Mouse (Mus musculus) intestine, embryonic 16.5 days (tissue): ENCODE measurements around the gene Large1. TPM values are rescaled to one million over a fixed set of nuclear protein-coding genes. Genes with fewer than 3 reads are reported as not detected.

Experiments
- ATAC-seq: fragments of 200-750 bp; cut with Nextera tagmentation; 2 replicates; pipeline ENCODE4 v1.8.0; 2017; ENCODE audit warnings: moderate TSS enrichment, moderate library complexity
- H3K27ac ChIP-seq: fragments of 300-500 bp; sonication (generic); 2 replicates; pipeline ENCODE4 v1.5.1; 2014; ENCODE audit warnings: mild to moderate bottlenecking, low read length
- H3K27me3 ChIP-seq: fragments of 300-500 bp; sonication (generic); replicated peaks from 2 replicates; pipeline ENCODE4 v1.6.1; 2014; ENCODE audit warnings: low read length, control low read depth, mixed read lengths; ENCODE audit not compliant: control insufficient read depth, insufficient read depth
- H3K36me3 ChIP-seq: fragments of 300-500 bp; sonication (generic); 2 replicates; pipeline ENCODE4 v1.6.1; 2014; ENCODE audit warnings: low read length, control low read depth; ENCODE audit not compliant: control insufficient read depth, insufficient read depth
- H3K4me1 ChIP-seq: fragments of 300-500 bp; sonication (generic); 2 replicates; pipeline ENCODE4 v1.6.1; 2014; ENCODE audit warnings: low read length, control low read depth, mixed read lengths; ENCODE audit not compliant: control insufficient read depth, insufficient read depth
- H3K4me2 ChIP-seq: fragments of 300-500 bp; sonication (generic); 2 replicates; pipeline ENCODE4 v1.6.1; 2014; ENCODE audit warnings: low read depth, low read length, control low read depth
- H3K4me3 ChIP-seq: fragments of 300-500 bp; sonication (generic); 2 replicates; pipeline ENCODE4 v1.5.1; 2014; ENCODE audit warnings: mild to moderate bottlenecking, low read length
- H3K9ac ChIP-seq: fragments of 300-500 bp; sonication (generic); 2 replicates; pipeline ENCODE4 v1.6.1; 2014; ENCODE audit warnings: low read depth, low read length
- H3K9me3 ChIP-seq: fragments of 300-500 bp; sonication (generic); 2 replicates; pipeline ENCODE4 v1.6.1; 2016; ENCODE audit warnings: low read length, control low read depth; ENCODE audit not compliant: control insufficient read depth
- WGBS: fragments of 180-500 bp; shearing (Covaris S2); extraction: QIAGEN DNeasy Blood & Tissue Kit; methylation state at CpG from one replicate; pipeline ENCODE4 v1.1.7; 2014; 5-methylcytosine and 5-hydroxymethylcytosine counted together
- polyA plus RNA-seq: library from polyadenylated mRNA; unstranded; fragments of >200 nt; fragmentation: Nextera tagmentation; extraction: Ambion mirVana; gene quantifications from 2 replicates; pipeline ENCODE4 v1.2.1, GENCODE M21; 2015

The Large1 gene
- polyA plus RNA-seq, 1 experiment from 2014 or later: 5.0 TPM

GRCm38 (mm10) chr8:73219178-73219811, 134.0 kb downstream of the Large1 start:
- 77% methylated on average over 6 of the region's 6 CpGs for WGBS
- H3K36me3 ChIP-seq: no peaks in the 10 kb centered on the region
- no peak overlapping the region for H3K4me2 ChIP-seq
- no peaks in the 10 kb centered on the region for H3K27me3 ChIP-seq
- no peak overlapping the region for H3K9ac ChIP-seq
- no peaks in the 10 kb centered on the region for H3K4me1 ChIP-seq
- ATAC-seq: no peak
- no peak overlapping the region for H3K4me3 ChIP-seq
- H3K27ac ChIP-seq: no peak overlapping the region
- no peaks in the 10 kb centered on the region for H3K9me3 ChIP-seq

- Histone ChIP-seq H3K9me3 (no peaks in the 10 kb centered on the region), H3K27ac (no peak overlapping the region), H3K4me1 (no peaks in the 10 kb centered on the region), H3K27me3 (no peaks in the 10 kb centered on the region), H3K36me3 (no peaks in the 10 kb centered on the region), H3K4me2 (no peak overlapping the region), H3K4me3 (no peak overlapping the region), H3K9ac (no peak overlapping the region)
- ATAC-seq: no peak
Observed at GRCm38 (mm10) chr8:73206831-73207230, 146.5 kb downstream of the Large1 start.

- no peaks in the 10 kb centered on the region for H3K9me3 ChIP-seq
- no peak overlapping the region for H3K4me2 ChIP-seq
- no peaks in the 10 kb centered on the region for H3K27me3 ChIP-seq
- 88% methylated on average over 2 of the region's 2 CpGs for WGBS
- H3K36me3 ChIP-seq: no peaks in the 10 kb centered on the region
- ATAC-seq: no peak
- H3K4me1 ChIP-seq: no peaks in the 10 kb centered on the region
- no peak overlapping the region for H3K27ac ChIP-seq
- no peak overlapping the region for H3K9ac ChIP-seq
- H3K4me3 ChIP-seq: no peak overlapping the region
Observed at GRCm38 (mm10) chr8:73201854-73202253, 151.5 kb downstream of the Large1 start.

GRCm38 (mm10) chr8:73197714-73198113, 155.6 kb downstream of the Large1 start:
- WGBS: 97% methylated on average over 1 of the region's 1 CpGs
- Histone ChIP-seq H3K36me3 (no peaks in the 10 kb centered on the region), H3K4me2 (no peak overlapping the region), H3K9me3 (no peaks in the 10 kb centered on the region), H3K4me3 (no peak overlapping the region), H3K27me3 (no peaks in the 10 kb centered on the region), H3K4me1 (no peaks in the 10 kb centered on the region), H3K9ac (no peak overlapping the region), H3K27ac (no peak overlapping the region)
- no peak for ATAC-seq

DNA sequence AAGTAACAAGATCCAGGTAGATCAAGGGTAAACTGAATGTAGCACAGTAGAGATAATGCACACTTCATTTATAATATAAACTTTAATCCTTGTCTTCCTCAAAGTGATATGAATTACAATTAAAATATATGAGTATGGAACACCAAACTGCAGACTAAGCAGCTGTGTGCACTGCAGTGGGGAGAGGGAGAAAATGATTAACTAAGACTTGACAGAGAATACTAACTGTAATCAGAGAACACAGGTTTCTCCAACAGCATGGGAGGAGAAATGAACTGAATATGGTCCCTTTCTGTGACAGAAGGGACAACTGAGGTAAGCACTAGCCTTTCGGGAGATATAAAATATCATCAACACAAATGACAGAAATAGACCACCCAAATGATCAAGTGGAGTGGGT, 164.7 kb downstream of the Large1 start:
- Histone ChIP-seq H3K36me3 (no peaks in the 10 kb centered on the region), H3K27me3 (no peaks in the 10 kb centered on the region), H3K4me2 (no peak overlapping the region), H3K9me3 (no peaks in the 10 kb centered on the region), H3K4me1 (no peaks in the 10 kb centered on the region), H3K27ac (no peak overlapping the region), H3K9ac (no peak overlapping the region), H3K4me3 (no peak overlapping the region)
- ATAC-seq: peak; percentile 66; the same call in 1 of the 2 replicates
- 77% methylated on average over 1 of the region's 1 CpGs for WGBS

DNA sequence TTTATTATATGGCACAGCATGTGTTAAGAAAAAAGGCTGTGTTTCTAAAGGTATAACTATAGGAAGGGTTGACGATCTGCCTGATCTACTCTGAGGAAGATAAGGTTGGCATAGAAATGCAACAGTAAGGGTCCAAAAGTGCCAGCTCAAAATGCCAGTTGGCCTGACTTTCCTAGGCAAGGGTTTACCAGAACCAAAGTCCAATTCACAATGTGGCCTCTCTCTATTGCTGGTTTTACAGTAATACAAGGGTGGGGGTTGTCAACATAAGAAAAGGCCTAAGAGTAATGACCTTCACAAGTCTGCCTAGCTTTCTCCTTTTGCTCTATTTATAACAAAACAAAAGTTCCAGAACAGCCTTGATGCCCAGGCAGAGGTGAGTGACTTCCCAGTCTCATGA, 166.0 kb downstream of the Large1 start:
- no peaks in the 10 kb centered on the region for H3K4me1 ChIP-seq
- no peak overlapping the region for H3K9ac ChIP-seq
- H3K27me3 ChIP-seq: no peaks in the 10 kb centered on the region
- no peaks in the 10 kb centered on the region for H3K36me3 ChIP-seq
- WGBS: 82% methylated on average over 1 of the region's 1 CpGs
- H3K9me3 ChIP-seq: no peaks in the 10 kb centered on the region
- H3K4me3 ChIP-seq: no peak overlapping the region
- no peak overlapping the region for H3K27ac ChIP-seq
- no peak for ATAC-seq
- H3K4me2 ChIP-seq: no peak overlapping the region

- no peaks in the 10 kb centered on the region for H3K27me3 ChIP-seq
- no peaks in the 10 kb centered on the region; the same call in 1 of the 2 replicates for H3K4me1 ChIP-seq
- H3K9ac ChIP-seq: no peak overlapping the region
- H3K9me3 ChIP-seq: no peaks in the 10 kb centered on the region
- 66% methylated on average over 1 of the region's 1 CpGs for WGBS
- H3K27ac ChIP-seq: no peak overlapping the region
- no peaks in the 10 kb centered on the region for H3K36me3 ChIP-seq
- no peak overlapping the region for H3K4me3 ChIP-seq
- peak; percentile 87 for ATAC-seq
- H3K4me2 ChIP-seq: no peak overlapping the region
Observed at GRCm38 (mm10) chr8:73178434-73178833, 174.9 kb downstream of the Large1 start.

DNA sequence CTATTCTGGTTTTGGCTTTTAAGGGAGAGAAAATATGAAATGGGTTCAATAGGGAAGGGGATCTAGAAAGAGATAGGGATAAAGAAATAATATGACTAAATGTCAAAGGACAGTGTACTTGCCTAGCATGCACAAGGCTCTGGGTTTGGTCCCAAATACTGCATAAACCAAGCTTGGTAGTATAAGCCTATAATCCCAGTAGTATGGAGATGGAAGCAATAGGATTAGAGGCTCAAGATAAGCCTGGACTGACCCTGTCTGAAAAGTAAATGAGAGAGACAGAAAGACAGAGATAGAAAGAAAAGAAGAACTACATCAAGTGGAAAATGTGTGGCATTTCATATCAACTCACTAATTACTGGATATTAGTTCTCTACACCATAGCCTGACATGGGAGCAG, 180.7 kb downstream of the Large1 start:
- no peak for ATAC-seq
- H3K27me3 ChIP-seq: no peaks in the 10 kb centered on the region
- no peak overlapping the region for H3K9ac ChIP-seq
- no peak overlapping the region for H3K4me3 ChIP-seq
- H3K4me1 ChIP-seq: no peaks in the 10 kb centered on the region
- H3K27ac ChIP-seq: no peak overlapping the region
- no peak overlapping the region for H3K4me2 ChIP-seq
- H3K36me3 ChIP-seq: no peaks in the 10 kb centered on the region
- no peaks in the 10 kb centered on the region for H3K9me3 ChIP-seq

- Histone ChIP-seq H3K4me1 (no peaks in the 10 kb centered on the region), H3K27me3 (no peaks in the 10 kb centered on the region), H3K27ac (no peak overlapping the region), H3K4me2 (no peak overlapping the region), H3K36me3 (no peaks in the 10 kb centered on the region), H3K9ac (no peak overlapping the region), H3K4me3 (no peak overlapping the region), H3K9me3 (no peaks in the 10 kb centered on the region)
- WGBS: 65% methylated on average over 3 of the region's 3 CpGs
- ATAC-seq: peak; percentile 50
Observed at GRCm38 (mm10) chr8:73161994-73162393, 191.3 kb downstream of the Large1 start.

DNA sequence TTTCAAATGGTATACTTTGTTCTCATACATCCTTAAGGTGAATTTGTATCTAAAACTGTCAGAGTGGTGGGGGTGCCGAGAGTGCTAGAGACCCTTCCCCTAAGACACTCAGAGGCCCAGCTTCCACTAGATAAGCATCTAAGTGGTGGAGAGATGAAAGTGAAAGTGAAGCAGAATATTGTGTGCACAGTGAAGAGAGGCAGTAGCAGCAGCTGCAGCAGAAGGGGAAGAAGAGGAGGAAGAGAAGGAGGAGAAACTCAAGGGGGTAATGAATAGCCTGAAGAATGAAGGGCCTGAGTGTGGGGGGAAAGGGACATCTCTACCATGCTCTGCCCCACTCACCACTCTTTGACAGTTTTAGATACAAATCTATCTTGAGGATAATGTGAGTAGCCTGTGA, 191.8 kb downstream of the Large1 start:
- H3K4me3 ChIP-seq: no peak overlapping the region
- no peaks in the 10 kb centered on the region for H3K27me3 ChIP-seq
- no peak for ATAC-seq
- H3K36me3 ChIP-seq: no peaks in the 10 kb centered on the region
- no peak overlapping the region for H3K9ac ChIP-seq
- H3K9me3 ChIP-seq: no peaks in the 10 kb centered on the region
- no peak overlapping the region for H3K4me2 ChIP-seq
- no peak overlapping the region for H3K27ac ChIP-seq
- 69% methylated on average over 1 of the region's 1 CpGs for WGBS
- no peaks in the 10 kb centered on the region for H3K4me1 ChIP-seq
